Mouse (Mus musculus): Measurements from ENCODE around the gene Hipk1. TPM values are rescaled to one million over a fixed set of nuclear protein-coding genes. Genes with fewer than 3 reads are reported as not detected.
A peak's percentile ranks its signal among the peaks of the same experiment; 100 is the strongest.

The Hipk1 gene
- total RNA-seq, 2 experiments from 2014 or later = 110 to 129 TPM

GRCm38 (mm10) chr3:103766789-103767188 is 24.6 kb downstream of the Hipk1 start:
- DNase-seq (ENCODE audit: low spot score in 2 of 2) = no peak
- intact Hi-C loops (cut with DNase I) = no loop called here

GRCm38 (mm10) chr3:103759261-103759970 is 31.9 kb downstream of the Hipk1 start:
- intact Hi-C loops (cut with DNase I) = loop anchor here (5.0 kb wide), 1 partner anchor 58 kb away; no protein-coding TSS in a partner anchor
- no peak for DNase-seq (ENCODE audit: low spot score in 2 of 2)

GRCm38 (mm10) chr3:103758456-103758855 is 32.9 kb downstream of the Hipk1 start:
- intact Hi-C loops (cut with DNase I) = loop anchor here (5.0 kb wide), 1 partner anchor 59 kb away; no protein-coding TSS in a partner anchor
- no peak for DNase-seq (ENCODE audit: low spot score in 2 of 2)

- intact Hi-C loops (cut with DNase I) = loop anchor here (5.0 kb wide), 1 partner anchor 60 kb away; no protein-coding TSS in a partner anchor
- DNase-seq (ENCODE audit: low spot score in 2 of 2) = no peak
Measured at GRCm38 (mm10) chr3:103756920-103757319, 34.4 kb downstream of the Hipk1 start.

- no peak for DNase-seq (ENCODE audit: low spot score in 2 of 2)
Measured at GRCm38 (mm10) chr3:103755351-103755750, 36.0 kb downstream of the Hipk1 start.

GRCm38 (mm10) chr3:103751558-103751957 is 39.8 kb downstream of the Hipk1 start:
- intact Hi-C loops (cut with DNase I) = loop anchor here (5.0 kb wide), 1 partner anchor 136 kb away; no protein-coding TSS in a partner anchor
- DNase-seq (ENCODE audit: low spot score in 2 of 2) = no peak

More at GRCm38 (mm10) chr3:103755351-103755750, 36.0 kb downstream of the Hipk1 start:
- intact Hi-C loops (cut with DNase I) = loop anchor here (5.0 kb wide), 1 partner anchor 62 kb away; no protein-coding TSS in a partner anchor

- intact Hi-C loops (cut with DNase I) = no loop called here
- no peak for DNase-seq (ENCODE audit: low spot score in 2 of 2)
Measured at GRCm38 (mm10) chr3:103746711-103747110, 44.7 kb downstream of the Hipk1 start.

- intact Hi-C loops (cut with DNase I) = no loop called here
- DNase-seq (ENCODE audit: low spot score in 2 of 2) = no peak
Measured at GRCm38 (mm10) chr3:103745001-103745770, 46.2 kb downstream of the Hipk1 start.

- intact Hi-C loops (cut with DNase I) = no loop called here
- no peak for DNase-seq (ENCODE audit: low spot score in 2 of 2)
Measured at GRCm38 (mm10) chr3:103743208-103743607, 48.2 kb downstream of the Hipk1 start.

GRCm38 (mm10) chr3:103740342-103740741 is 51.0 kb downstream of the Hipk1 start:
- DNase-seq (ENCODE audit: low spot score in 2 of 2) = no peak

GRCm38 (mm10) chr3:103739329-103739728 is 52.0 kb downstream of the Hipk1 start, which contains the start of gene Gm10964:
TSS of gene Gm10964 (plus strand) at chr3:103739366.
- no peak for DNase-seq (ENCODE audit: low spot score in 2 of 2)
- intact Hi-C loops (cut with DNase I) = loop anchor here (2.0 to 5.0 kb wide), 3 partner anchors 162 to 347 kb away; partner anchors contain the start of gene Syt6

More at GRCm38 (mm10) chr3:103740342-103740741, 51.0 kb downstream of the Hipk1 start:
- intact Hi-C loops (cut with DNase I) = no loop called here

GRCm38 (mm10) chr3:103737778-103738571 is 53.4 kb downstream of the Hipk1 start, which contains the start of gene Olfml3:
TSS of gene Olfml3 (minus strand) at chr3:103738001.
- DNase-seq (ENCODE audit: low spot score in 2 of 2) = peak; percentile 84 to 88
- intact Hi-C loops (cut with DNase I) = loop anchor here (2.0 to 5.0 kb wide), 3 partner anchors 161 to 345 kb away; partner anchors contain the start of gene Syt6

GRCm38 (mm10) chr3:103737061-103737754 is 54.2 kb downstream of the Hipk1 start:
- intact Hi-C loops (cut with DNase I) = loop anchor here (5.0 kb wide), 2 partner anchors 160 to 305 kb away; partner anchors contain the start of gene Syt6
- DNase-seq (ENCODE audit: low spot score in 2 of 2) = no peak

GRCm38 (mm10) chr3:103735776-103736600 is 55.4 kb downstream of the Hipk1 start:
- intact Hi-C loops (cut with DNase I) = loop anchor here (2.0 to 5.0 kb wide), 3 partner anchors 53 to 304 kb away; partner anchors contain the start of gene Syt6

GRCm38 (mm10) chr3:103734696-103735519 is 56.5 kb downstream of the Hipk1 start:
- no peak for DNase-seq (ENCODE audit: low spot score in 2 of 2)
- intact Hi-C loops (cut with DNase I) = loop anchor here (2.0 to 5.0 kb wide), 4 partner anchors 52 to 303 kb away; partner anchors contain the start of gene Syt6

More at GRCm38 (mm10) chr3:103735776-103736600, 55.4 kb downstream of the Hipk1 start:
- DNase-seq (ENCODE audit: low spot score in 2 of 2) = no peak

- DNase-seq (ENCODE audit: low spot score in 2 of 2) = peak; percentile 55 to 63
- intact Hi-C loops (cut with DNase I) = loop anchor here (2.0 to 5.0 kb wide), 2 partner anchors 51 to 122 kb away; no protein-coding TSS in a partner anchor
Measured at GRCm38 (mm10) chr3:103733799-103734695, 57.3 kb downstream of the Hipk1 start.

Measured in left cerebral cortex, postnatal 36 days (tissue).